Mouse (Mus musculus) left cerebral cortex, postnatal 25 days (tissue): ENCODE measurements around the gene Rrbp1. TPM values are rescaled to one million over a fixed set of nuclear protein-coding genes. Genes with fewer than 3 reads are reported as not detected.

ENCODE experiments used
- DNase-seq, 2 experiments: peaks; one replicate each; pipeline ENCODE4 v3.0.0; 2022; ENCODE audit warnings: low spot score in 2 of 2, mixed read lengths in 1 of 2
- intact Hi-C: fragments of 180-260 bp; cut with DNase I; formaldehyde crosslinking; loops from one replicate; pipeline ENCODE4 v1.15.1; 2025
- total RNA-seq, 2 experiments: library from RNA; stranded (reverse); gene quantifications; 2 replicates each; pipeline ENCODE4 v1.2.3; 2021

Gene Rrbp1
- total RNA-seq, 2 experiments from 2014 or later: 54.3 to 74.0 TPM

- intact Hi-C loops: loop anchor here (2.0 to 10.0 kb wide), 3 partner anchors 155 to 261 kb away; partner anchors contain the start of genes Mgme1 and Snx5
- peak; percentile 16 to 47 for DNase-seq
Observed at GRCm38 (mm10) chr2:144009551-144010281, 1.3 kb downstream of the Rrbp1 start.

GRCm38 (mm10) chr2:144009081-144009480, 2.0 kb downstream of the Rrbp1 start:
- DNase-seq: no peak
- intact Hi-C loops: no loop called here

GRCm38 (mm10) chr2:144007211-144007610, 3.9 kb downstream of the Rrbp1 start:
- intact Hi-C loops: no loop called here
- DNase-seq: no peak

GRCm38 (mm10) chr2:144006686-144007085, 4.4 kb downstream of the Rrbp1 start:
- DNase-seq: no peak
- intact Hi-C loops: no loop called here

GRCm38 (mm10) chr2:144005166-144005955, 5.7 kb downstream of the Rrbp1 start:
- intact Hi-C loops: no loop called here
- no peak for DNase-seq

- no peak for DNase-seq
- intact Hi-C loops: no loop called here
Observed at GRCm38 (mm10) chr2:144003544-144003943, 7.5 kb downstream of the Rrbp1 start.

- intact Hi-C loops: no loop called here
- DNase-seq: no peak
Observed at GRCm38 (mm10) chr2:144002229-144002984, 8.7 kb downstream of the Rrbp1 start.

GRCm38 (mm10) chr2:143992977-143993376, 18.1 kb downstream of the Rrbp1 start:
- DNase-seq: no peak
- intact Hi-C loops: no loop called here

GRCm38 (mm10) chr2:143991964-143992672, 18.9 kb downstream of the Rrbp1 start:
- intact Hi-C loops: no loop called here
- DNase-seq: no peak

- intact Hi-C loops: no loop called here
- DNase-seq: peak in 1 of 2 experiments; percentile 18
Observed at GRCm38 (mm10) chr2:143990997-143991396, 20.1 kb downstream of the Rrbp1 start.

GRCm38 (mm10) chr2:143988016-143988415, 23.0 kb downstream of the Rrbp1 start:
- DNase-seq: no peak
- intact Hi-C loops: no loop called here

GRCm38 (mm10) chr2:143987485-143987884, 23.6 kb downstream of the Rrbp1 start:
- peak in 1 of 2 experiments; percentile 28 for DNase-seq
- intact Hi-C loops: no loop called here

- intact Hi-C loops: loop anchor here (5.0 kb wide), 2 partner anchors 116 to 229 kb away; no protein-coding TSS in a partner anchor
- no peak for DNase-seq
Observed at GRCm38 (mm10) chr2:143983482-143983881, 27.6 kb downstream of the Rrbp1 start.

- intact Hi-C loops: loop anchor here (5.0 kb wide), 2 partner anchors 116 to 229 kb away; no protein-coding TSS in a partner anchor
- peak in 1 of 2 experiments; percentile 27 for DNase-seq
Observed at GRCm38 (mm10) chr2:143982901-143983300, 28.2 kb downstream of the Rrbp1 start.

- intact Hi-C loops: loop anchor here (5.0 kb wide), 2 partner anchors 115 to 230 kb away; no protein-coding TSS in a partner anchor
- DNase-seq: no peak
Observed at GRCm38 (mm10) chr2:143982152-143982551, 28.9 kb downstream of the Rrbp1 start.

GRCm38 (mm10) chr2:143980781-143981398, 30.2 kb downstream of the Rrbp1 start:
- peak; percentile 56 to 65 for DNase-seq
- intact Hi-C loops: loop anchor here (5.0 kb wide), 2 partner anchors 114 to 231 kb away; no protein-coding TSS in a partner anchor

- intact Hi-C loops: loop anchor here (5.0 kb wide), 1 partner anchor 141 kb away; no protein-coding TSS in a partner anchor
- DNase-seq: no peak
Observed at GRCm38 (mm10) chr2:143978444-143979147, 32.5 kb downstream of the Rrbp1 start.

- DNase-seq: no peak
- intact Hi-C loops: loop anchor here (5.0 kb wide), 1 partner anchor 138 kb away; no protein-coding TSS in a partner anchor
Observed at GRCm38 (mm10) chr2:143975146-143975649, 35.9 kb downstream of the Rrbp1 start.
